Mouse (Mus musculus) gonadal fat pad, adult 2 months (tissue): ENCODE data around the gene Sh3gl1. TPM values are rescaled to one million over a fixed set of nuclear protein-coding genes. Genes with fewer than 3 reads are reported as not detected.

Source experiments
- DNase-seq: peaks from one replicate; pipeline ENCODE4 v3.0.0-alpha.2; 2012; ENCODE audit warnings: low read depth
- polyA plus RNA-seq: library from polyadenylated mRNA; depleted of rRNA; stranded (reverse); fragments of >200 nt; gene quantifications from 2 replicates; pipeline ENCODE4 v1.2.3, GENCODE M21; 2012

Gene Sh3gl1
- polyA plus RNA-seq, 1 experiment, result 73.4 TPM

DNA sequence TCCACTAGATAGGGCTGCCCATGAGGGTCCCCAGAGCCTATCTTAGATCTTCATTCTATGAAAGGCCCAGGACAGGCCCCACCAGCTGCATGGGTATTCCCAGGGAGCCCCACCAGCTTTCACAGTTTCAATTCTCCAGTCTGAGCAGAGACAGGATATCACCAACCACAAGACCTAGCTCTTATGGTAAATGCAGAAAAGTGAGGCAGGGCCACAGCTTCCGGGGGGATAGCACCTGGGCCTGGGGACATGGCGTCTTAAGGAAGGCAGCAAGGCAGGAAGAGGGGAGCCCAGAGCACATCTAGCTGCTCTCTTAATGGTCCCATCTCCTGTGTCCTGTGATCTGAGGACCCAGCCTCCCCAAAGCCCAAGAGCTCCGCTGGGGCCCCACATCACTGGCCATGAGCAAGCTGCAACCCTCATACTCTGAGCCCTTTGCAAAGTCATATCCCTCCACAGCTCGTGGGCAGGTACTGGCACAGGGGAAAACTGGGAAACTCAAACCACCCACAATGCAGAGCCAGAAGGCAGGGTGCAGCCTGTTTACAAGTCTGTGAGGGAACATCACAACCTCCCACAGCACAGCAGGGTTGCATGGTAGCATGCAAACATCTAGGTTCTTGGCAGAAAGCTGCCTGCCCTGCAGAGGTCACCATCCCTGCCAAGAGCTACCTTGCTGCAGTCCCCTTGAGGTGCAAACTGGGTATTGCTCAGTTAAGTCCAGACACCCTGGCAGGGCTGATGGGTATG lies 15.1 kb downstream of the Sh3gl1 start:
- DNase-seq, result no peak

GRCm38 (mm10) chr17:56020400-56021084 lies 15.9 kb downstream of the Sh3gl1 start:
- DNase-seq, result no peak

- no peak for DNase-seq
Observed at GRCm38 (mm10) chr17:56018347-56019131, 17.9 kb downstream of the Sh3gl1 start.

DNA sequence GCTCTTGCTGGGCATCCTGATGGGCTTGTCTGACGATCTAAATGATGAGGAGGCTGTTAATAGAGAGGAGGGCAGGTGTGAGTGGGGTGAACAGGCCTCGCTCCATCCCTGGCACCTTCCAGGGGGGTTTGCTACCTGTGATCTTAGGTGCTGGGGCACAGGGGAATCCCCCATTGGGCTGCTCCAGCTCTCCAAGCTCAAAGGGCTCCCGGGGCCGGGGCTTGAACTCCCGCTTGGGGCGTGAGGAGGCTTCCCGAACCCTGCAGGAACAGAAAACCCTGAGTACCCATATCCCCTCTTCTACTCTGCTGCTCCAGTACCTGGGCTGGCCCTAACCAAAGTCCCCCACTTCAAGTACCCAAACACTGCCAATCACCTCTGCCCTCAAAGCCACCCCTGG lies 18.6 kb downstream of the Sh3gl1 start:
- no peak for DNase-seq

- DNase-seq, result no peak
Observed at GRCm38 (mm10) chr17:56016793-56017785, 19.3 kb downstream of the Sh3gl1 start.

- DNase-seq, result no peak
Observed at GRCm38 (mm10) chr17:56016382-56016781, 20.1 kb downstream of the Sh3gl1 start.

DNA sequence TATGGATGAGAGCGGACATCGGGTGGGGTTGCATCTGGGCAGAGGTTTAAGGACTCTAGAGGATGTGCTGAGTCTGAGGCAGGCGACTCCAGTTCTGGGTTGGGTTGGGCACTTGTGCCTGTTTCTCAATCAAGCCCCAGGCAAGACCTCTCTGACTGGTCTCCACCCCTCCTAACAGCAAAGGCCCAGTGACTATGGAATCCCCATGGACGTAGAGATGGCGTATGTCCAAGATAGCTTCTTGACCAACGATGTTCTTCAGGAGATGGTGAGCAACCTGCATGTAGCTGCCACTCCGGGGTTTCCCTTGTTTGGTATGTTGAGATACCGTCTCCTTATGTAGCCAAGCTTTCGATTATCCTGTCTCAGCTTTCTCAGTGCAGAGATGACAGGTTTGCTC lies 21.1 kb downstream of the Sh3gl1 start:
- no peak for DNase-seq

DNA sequence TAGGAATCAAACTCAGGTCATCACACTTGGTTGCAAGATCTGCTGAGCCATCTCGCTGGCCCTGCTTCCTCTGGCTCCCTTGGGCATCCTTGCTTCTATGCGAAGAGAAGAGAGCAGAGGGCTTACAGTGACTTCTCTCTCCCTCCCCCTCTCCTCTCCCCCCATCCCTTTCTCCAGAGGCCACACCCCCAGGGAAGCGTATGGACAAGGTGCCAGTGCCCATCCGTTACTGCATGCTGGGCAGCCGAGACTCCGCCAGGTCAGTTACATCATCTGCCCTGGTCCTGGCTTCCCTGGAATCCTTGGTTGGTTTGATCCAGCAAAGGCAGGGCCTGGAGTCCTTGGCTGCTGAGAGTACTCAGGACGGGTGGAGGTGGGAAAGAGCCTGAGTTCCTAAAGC lies 25.0 kb downstream of the Sh3gl1 start:
- no peak for DNase-seq

DNA sequence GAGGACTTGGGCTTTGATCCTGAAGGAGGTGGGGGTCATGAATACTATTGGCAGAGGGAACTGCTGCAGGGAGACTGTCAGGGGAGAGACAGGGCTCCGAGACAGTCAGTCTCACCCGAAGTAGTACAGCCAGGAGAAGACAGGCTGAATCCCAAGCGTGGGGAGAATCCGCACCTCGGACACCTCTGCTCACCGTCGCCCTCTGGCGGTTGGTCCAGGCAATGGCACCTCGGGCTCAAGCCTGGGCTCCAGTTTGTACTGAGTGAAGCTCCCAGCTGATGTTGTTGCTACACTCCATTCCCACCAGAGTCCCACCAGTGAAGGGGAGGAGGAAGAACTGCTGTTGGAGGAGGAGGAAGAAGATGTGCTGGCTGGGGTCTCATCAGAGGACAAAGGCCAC lies 25.8 kb downstream of the Sh3gl1 start:
- DNase-seq, result no peak

DNA sequence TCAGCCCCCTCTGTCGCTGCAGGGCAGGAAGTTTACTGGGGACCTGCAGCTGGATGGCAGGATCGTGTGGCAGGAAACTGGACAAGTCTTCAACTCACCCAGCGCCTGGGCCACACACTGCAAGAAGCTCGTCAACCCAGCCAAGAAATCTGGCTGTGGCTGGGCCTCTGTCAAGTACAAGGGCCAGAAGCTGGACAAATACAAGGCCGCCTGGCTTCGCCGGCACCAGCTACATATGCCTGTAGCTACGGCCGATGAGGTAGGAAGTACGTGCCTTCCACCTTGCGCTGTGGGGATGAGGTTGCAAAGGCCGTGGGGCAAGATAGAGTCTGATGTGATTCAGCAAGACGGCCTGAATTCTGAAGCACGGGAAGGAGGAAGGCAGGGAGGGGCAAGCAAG lies 26.2 kb downstream of the Sh3gl1 start:
- no peak for DNase-seq

- DNase-seq, result no peak
Observed at GRCm38 (mm10) chr17:56009962-56010240, 26.5 kb downstream of the Sh3gl1 start.

GRCm38 (mm10) chr17:56009088-56009961 lies 27.1 kb downstream of the Sh3gl1 start:
- DNase-seq, result no peak

DNA sequence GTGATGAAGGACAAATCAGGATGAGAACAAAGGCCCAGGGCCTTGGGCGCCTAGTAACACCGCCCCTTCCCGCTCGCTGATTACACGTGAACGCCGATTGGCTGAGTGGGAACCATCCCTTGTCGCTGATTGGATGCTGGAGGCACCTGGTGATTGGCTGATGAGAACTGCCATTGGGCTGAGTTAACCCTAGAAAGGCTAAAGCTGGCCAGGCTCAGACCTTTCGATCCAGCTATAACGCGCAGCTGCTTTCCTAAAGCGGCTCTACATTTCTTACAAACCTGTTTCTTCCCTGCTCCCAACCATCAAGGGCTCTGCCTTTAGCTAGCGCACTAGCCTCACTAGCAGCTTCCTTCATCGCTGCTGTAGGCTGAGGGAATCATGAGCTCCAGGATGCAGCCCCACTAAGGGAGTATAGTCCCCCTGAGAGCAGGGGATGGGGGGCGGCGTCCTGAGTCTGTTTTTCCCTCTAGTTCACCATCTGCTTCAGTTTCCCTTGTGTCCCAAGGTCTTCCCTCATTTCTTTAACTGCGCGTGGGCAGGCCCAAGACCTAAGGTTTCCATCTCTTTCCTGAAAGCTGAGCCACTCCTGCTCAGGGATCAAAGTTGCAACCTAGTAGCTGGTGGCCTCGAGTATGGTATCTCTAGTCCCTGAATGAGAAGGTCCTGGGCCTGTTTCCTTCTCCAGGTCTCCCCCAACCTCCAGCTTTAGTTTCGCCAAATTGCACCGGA lies 27.9 kb downstream of the Sh3gl1 start:
- DNase-seq, result peak; percentile 83

- DNase-seq, result no peak
Observed at GRCm38 (mm10) chr17:56007444-56008355, 28.7 kb downstream of the Sh3gl1 start.

DNA sequence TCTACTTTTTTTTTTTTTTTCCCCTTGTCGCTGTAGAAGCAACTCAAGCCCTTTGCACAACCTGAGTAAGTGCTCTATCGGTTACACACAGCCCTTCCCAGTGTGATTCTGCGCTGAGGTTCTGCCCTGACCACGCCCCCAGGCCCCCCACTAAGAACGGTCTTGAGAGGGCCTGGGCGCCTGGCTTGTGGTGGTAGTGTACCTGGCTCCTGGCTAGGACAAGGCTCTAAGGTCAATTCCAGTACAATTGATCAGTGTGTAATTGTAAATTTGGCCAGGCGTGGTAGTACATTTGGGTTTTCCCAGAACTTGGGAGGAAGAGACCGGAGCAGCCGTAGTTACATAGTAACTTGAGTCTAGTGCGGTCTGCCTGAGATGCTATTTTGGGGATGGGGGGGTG lies 29.5 kb downstream of the Sh3gl1 start:
- no peak for DNase-seq

GRCm38 (mm10) chr17:56005415-56006061 lies 30.9 kb downstream of the Sh3gl1 start, which contains the start of the genes Stap2 and Mpnd:
Gene Stap2 (minus strand): TSS chr17:56005584.
Gene Mpnd (plus strand): TSS chr17:56005711.
- peak; percentile 66 for DNase-seq

- no peak for DNase-seq
Observed at GRCm38 (mm10) chr17:56003000-56003399, 33.4 kb downstream of the Sh3gl1 start.
